Mouse (Mus musculus): Measurements from ENCODE around the gene Ccdc185.

GRCm38 (mm10) chr1:182794628-182795027 lies 45.6 kb upstream of the Ccdc185 start:
- TF ChIP-seq GATA1 (IDR thresholded peaks at IDR 0.05; ENCODE audit: low read length) (no peak), TAL1 (IDR thresholded peaks at IDR 0.05; ENCODE audit: low read length) (no peak)

All from erythroblast, embryonic 14.5 days (primary cell).